ENCODE assay signal across 16 mouse cellular contexts in genomic region chr17:12319786-12320185, GRCm38 (mm10). TPM values are rescaled to one million over a fixed set of nuclear protein-coding genes. Genes with fewer than 3 reads are reported as not detected.
A peak's percentile ranks its signal among the peaks of the same experiment; 100 is the strongest.
DNase-seq lines count a peak whose midpoint lies in the region; ATAC-seq and TF ChIP-seq lines count a peak whose summit lies in the region.
"Had no signal": no experiment of that assay in that cellular context is flagged by ENCODE, and none has a peak within 500 bp of the region (broad histone marks: within the 10 kb centered on the region; RNA-seq: fewer than 3 reads in every experiment).

No protein-coding gene starts in this region.

- no peaks in the 10 kb centered on the region for H3K9me3 ChIP-seq in hindbrain, embryonic 14.5 days (ENCODE audit: control insufficient read depth, low read length)
- no peaks in the 10 kb centered on the region for H3K9me3 ChIP-seq in hindbrain, embryonic 10.5 days
- H3K9me3 ChIP-seq in CH12.LX (replicated peaks; ENCODE audit: low read length): no peaks in the 10 kb centered on the region
- H3K9me3 ChIP-seq in hindbrain, postnatal 0 days (ENCODE audit: low read length): no peaks in the 10 kb centered on the region
- H3K9me3 ChIP-seq: G1E had no signal

- dilution Hi-C loops in CH12.LX (cut with MboI; ENCODE audit: extremely low pct_ligation_motif_present, extremely low pct_unique_long_range_greater_than_20kb, low sequenced_read_pairs): no loop called here

- intact Hi-C loops in heart, adult 2 months (cut with DNase I): loop anchor here (5.0 kb wide), 2 partner anchors 48 to 52 kb away; no protein-coding TSS in a partner anchor

- in situ Hi-C loops in CH12.LX (cut with MboI; ENCODE audit: low pct_ligation_motif_present, low pct_unique_long_range_greater_than_20kb, low sequenced_read_pairs): loop anchor here (5.0 kb wide), 1 partner anchor 43 kb away; no protein-coding TSS in a partner anchor

- no peak for TF ChIP-seq CTCF in heart, adult 2 months (IDR thresholded peaks at IDR 0.05)
- no peak for TF ChIP-seq CTCF in CH12.LX (conservative IDR thresholded peaks at IDR 0.05 in 1 of 2, IDR thresholded peaks at IDR 0.05 in 1 of 2; ENCODE audit: low read depth in 2 of 2, low read length in 2 of 2)
- no peak for TF ChIP-seq CTCF in hindbrain, postnatal 0 days (IDR thresholded peaks at IDR 0.05; ENCODE audit: low read depth)

- no peak overlapping the region for H3K9ac ChIP-seq in heart, adult 2 months (ENCODE audit: low read depth, low read length)
- peak overlapping the region; percentile 97; the same call in 1 of the 2 replicates for H3K9ac ChIP-seq in hindbrain, embryonic 14.5 days
- no peak overlapping the region for H3K9ac ChIP-seq in CH12.LX (ENCODE audit: insufficient read depth, low read depth)
- peak overlapping the region; percentile 17 for H3K9ac ChIP-seq in hindbrain, postnatal 0 days (replicated peaks; ENCODE audit: low read length)

- H3K4me2 ChIP-seq in hindbrain, embryonic 14.5 days (replicated peaks): peak overlapping the region; percentile 57
- H3K4me2 ChIP-seq in CH12.LX (ENCODE audit: insufficient read depth, low read depth, poor library complexity, severe bottlenecking): peak overlapping the region; percentile 52; the same call in 1 of the 2 replicates
- H3K4me2 ChIP-seq in hindbrain, postnatal 0 days (ENCODE audit: low read depth, low read length): peak overlapping the region; percentile 66

- H3K27me3 ChIP-seq in heart, adult 2 months (ENCODE audit: control insufficient read depth, insufficient read depth, low read length): no peaks in the 10 kb centered on the region
- H3K27me3 ChIP-seq in hindbrain, embryonic 14.5 days (ENCODE audit: control insufficient read depth, insufficient read depth, low read length): no peaks in the 10 kb centered on the region
- H3K27me3 ChIP-seq in hindbrain, embryonic 10.5 days (ENCODE audit: insufficient read depth, poor library complexity, severe bottlenecking): no peaks in the 10 kb centered on the region
- no peaks in the 10 kb centered on the region for H3K27me3 ChIP-seq in CH12.LX (replicated peaks)
- no peaks in the 10 kb centered on the region for H3K27me3 ChIP-seq in hindbrain, postnatal 0 days (ENCODE audit: insufficient read depth, low read length)

- DNase-seq in heart, adult 2 months: no peak
- no peak for DNase-seq in heart, adult 18-20 months
- no peak for DNase-seq in hindbrain, embryonic 14.5 days (ENCODE audit: low spot score)
- DNase-seq in hindbrain, embryonic 10.5 days (ENCODE audit: low spot score): no peak
- no peak for DNase-seq in CH12.LX (ENCODE audit: extremely low read depth)
- no peak for DNase-seq in hindbrain, postnatal 0 days (ENCODE audit: low spot score)
- DNase-seq in cerebellum, postnatal 25 days: no peak
- DNase-seq: adrenal gland, postnatal 25 days; cerebellum, postnatal 14 days; gastrocnemius, postnatal 36 days; kidney, postnatal 14 days; left cerebral cortex, postnatal 4 days had no signal

- H3K4me3 ChIP-seq in heart, adult 2 months: peak overlapping the region; percentile 94
- H3K4me3 ChIP-seq in hindbrain, embryonic 14.5 days (replicated peaks; ENCODE audit: low read length): 0 out of 2 replicates have a peak overlapping the region, but pooled peaks have one; percentile 96
- no peak overlapping the region for H3K4me3 ChIP-seq in hindbrain, embryonic 10.5 days
- no peak overlapping the region for H3K4me3 ChIP-seq in CH12.LX (replicated peaks in 1 of 3; ENCODE audit: low read depth in 2 of 3, low read length in 2 of 3, poor library complexity in 1 of 3)
- H3K4me3 ChIP-seq in hindbrain, postnatal 0 days (ENCODE audit: low read length): peak overlapping the region; percentile 15; the same call in 1 of the 2 replicates

- peaks cover 3% of the 10 kb centered on the region for H3K79me2 ChIP-seq in heart, adult 2 months (replicated peaks; ENCODE audit: control insufficient read depth, insufficient read depth, low read length)
- no peaks in the 10 kb centered on the region for H3K79me2 ChIP-seq in CH12.LX (replicated peaks; ENCODE audit: control insufficient read depth, extremely low read depth, insufficient read depth, poor library complexity, severe bottlenecking)

- peaks cover 7% of the 10 kb centered on the region for H3K36me3 ChIP-seq in heart, adult 2 months (ENCODE audit: control insufficient read depth, insufficient read depth, low read length)
- H3K36me3 ChIP-seq in hindbrain, embryonic 14.5 days (replicated peaks; ENCODE audit: control insufficient read depth, insufficient read depth): no peaks in the 10 kb centered on the region
- 0 out of 2 replicates have a peak, but pooled peaks cover 5% of the 10 kb centered on the region for H3K36me3 ChIP-seq in hindbrain, embryonic 10.5 days
- H3K36me3 ChIP-seq in CH12.LX (replicated peaks in 1 of 2; ENCODE audit: control insufficient read depth in 1 of 2, insufficient read depth in 1 of 2, low read length in 1 of 2): peaks cover 0 to 16% of the 10 kb centered on the region in 2 experiments
- no peaks in the 10 kb centered on the region for H3K36me3 ChIP-seq in hindbrain, postnatal 0 days (ENCODE audit: insufficient read depth, low read length)

- ATAC-seq in hindbrain, embryonic 14.5 days (ENCODE audit: low FRiP score): no peak
- no peak for ATAC-seq in hindbrain, postnatal 0 days
- ATAC-seq: intestine, embryonic 16.5 days had no signal

- WGBS in heart, adult 2 months: 51% methylated on average over 7 of the region's 7 CpGs
- 86% methylated on average over 7 of the region's 7 CpGs for WGBS in hindbrain, embryonic 14.5 days
- 88% methylated on average over 7 of the region's 7 CpGs for WGBS in hindbrain, embryonic 10.5 days
- WGBS in hindbrain, postnatal 0 days: 81% methylated on average over 7 of the region's 7 CpGs

- no peak for TF ChIP-seq POLR2A in heart, adult 2 months (IDR thresholded peaks at IDR 0.05; ENCODE audit: insufficient read depth, low read depth, low read length)
- TF ChIP-seq POLR2A in CH12.LX (IDR thresholded peaks at IDR 0.05; ENCODE audit: low read depth, low read length): no peak

- TF ChIP-seq RAD21 in CH12.LX (IDR thresholded peaks at IDR 0.05; ENCODE audit: low read depth, low read length): no peak

- peaks cover 11% of the 10 kb centered on the region for H3K4me1 ChIP-seq in heart, adult 2 months (ENCODE audit: control insufficient read depth, insufficient read depth, low read length)
- H3K4me1 ChIP-seq in hindbrain, embryonic 14.5 days (replicated peaks; ENCODE audit: control insufficient read depth, insufficient read depth, low read length): peaks cover 26% of the 10 kb centered on the region
- H3K4me1 ChIP-seq in hindbrain, embryonic 10.5 days (replicated peaks): peaks cover 29% of the 10 kb centered on the region
- peaks cover 3 to 34% of the 10 kb centered on the region in 2 experiments for H3K4me1 ChIP-seq in CH12.LX (ENCODE audit: control insufficient read depth in 1 of 2, insufficient read depth in 2 of 2)
- H3K4me1 ChIP-seq in hindbrain, postnatal 0 days (ENCODE audit: insufficient read depth, low read length): peaks cover 20% of the 10 kb centered on the region

- H3K27ac ChIP-seq in heart, adult 2 months: peak overlapping the region; percentile 97; the same call in 1 of the 2 replicates
- H3K27ac ChIP-seq in hindbrain, embryonic 14.5 days: 0 out of 2 replicates have a peak overlapping the region, but pooled peaks have one; percentile 53
- H3K27ac ChIP-seq in hindbrain, embryonic 10.5 days: no peak overlapping the region
- H3K27ac ChIP-seq in CH12.LX (ENCODE audit: insufficient read depth, low read depth): no peak overlapping the region
- no peak overlapping the region for H3K27ac ChIP-seq in hindbrain, postnatal 0 days

- TF ChIP-seq EP300 in heart, adult 2 months (IDR thresholded peaks at IDR 0.05; ENCODE audit: insufficient read depth, low read depth, low read length): no peak
- no peak for TF ChIP-seq EP300 in CH12.LX (IDR thresholded peaks at IDR 0.05; ENCODE audit: low read length)

TF ChIP-seq in CH12.LX, 34 proteins besides CTCF, POLR2A, EP300 and RAD21 (continues in another document):
- TF ChIP-seq GABPA (IDR thresholded peaks at IDR 0.05; ENCODE audit: insufficient replicate concordance, low read depth, low read length) (no peak), E2F4 (IDR thresholded peaks at IDR 0.05; ENCODE audit: insufficient replicate concordance, low read depth, low read length) (no peak), SMC3 (IDR thresholded peaks at IDR 0.05; ENCODE audit: low read depth, low read length) (no peak), TCF12 (IDR thresholded peaks at IDR 0.05; ENCODE audit: low read depth, low read length) (no peak), ZKSCAN1 (IDR thresholded peaks at IDR 0.05; ENCODE audit: borderline replicate concordance, low read depth, low read length) (no peak), JUN (IDR thresholded peaks at IDR 0.05; ENCODE audit: insufficient read depth, low read depth, low read length) (no peak), NRF1 (IDR thresholded peaks at IDR 0.05; ENCODE audit: low read depth, low read length) (no peak), NELFE (IDR thresholded peaks at IDR 0.05; ENCODE audit: low read depth, low read length) (no peak), POLR2AphosphoS2 (IDR thresholded peaks at IDR 0.05; ENCODE audit: low read depth, low read length) (no peak), SIN3A (IDR thresholded peaks at IDR 0.05; ENCODE audit: low read length) (no peak), MAX (IDR thresholded peaks at IDR 0.05; ENCODE audit: low read length) (no peak)

RNA-seq across cellular contexts. Expression of gene Map3k4, which starts 1.2 kb away (rescaled TPM):
- total RNA-seq in heart, adult 2 months (2021): 10 to 100 TPM; 43.7 to 51.3 TPM
- 12.2 and 17.2 TPM in 2 replicates for polyA plus RNA-seq in heart, adult 2 months (2012; rRNA removed)
- total RNA-seq in heart, adult 18-20 months (2021): 10 to 100 TPM; 44.7 to 49.8 TPM
- polyA plus RNA-seq in hindbrain, embryonic 14.5 days (2014; fragmentation: Nextera tagmentation; extraction: Ambion mirVana): 35.9 and 43.6 TPM in 2 replicates
- polyA plus RNA-seq in hindbrain, embryonic 10.5 days (2016; fragmentation: Nextera tagmentation; extraction: Ambion mirVana): 46.4 and 47.7 TPM in 2 replicates
- total RNA-seq in CH12.LX (2012; rRNA removed) (21.7 and 22.6 TPM in 2 replicates), CH12.LX (2014; rRNA removed) (12.7 and 14.8 TPM in 2 replicates)
- 16.8 and 20.9 TPM in 2 replicates for polyA plus RNA-seq in CH12.LX (2012; ENCODE audit: insufficient read length, low read depth)
- 36.2 and 39.2 TPM in 2 replicates for total RNA-seq in hindbrain, postnatal 0 days (2014; rRNA removed)
- polyA plus RNA-seq in hindbrain, postnatal 0 days (2015; fragmentation: Nextera tagmentation; extraction: Ambion mirVana): 52.2 and 54.5 TPM in 2 replicates

RNA-seq across cellular contexts. Expression of gene Plg, which starts 58.6 kb away (rescaled TPM):
- not detected for total RNA-seq in heart, adult 2 months (2021)
- 0.04 and 0.38 TPM in 2 replicates for polyA plus RNA-seq in heart, adult 2 months (2012; rRNA removed)
- total RNA-seq in heart, adult 18-20 months (2021): not detected
- 0.20 TPM in 1 of 2 replicates, not detected in the other for polyA plus RNA-seq in hindbrain, embryonic 14.5 days (2014; fragmentation: Nextera tagmentation; extraction: Ambion mirVana)
- not detected in 2 replicates for polyA plus RNA-seq in hindbrain, embryonic 10.5 days (2016; fragmentation: Nextera tagmentation; extraction: Ambion mirVana)
- not detected in 2 replicates for total RNA-seq in CH12.LX (2012; rRNA removed)
- not detected in 2 replicates for total RNA-seq in CH12.LX (2014; rRNA removed)
- polyA plus RNA-seq in CH12.LX (2012; ENCODE audit: insufficient read length, low read depth): not detected in 2 replicates
- total RNA-seq in hindbrain, postnatal 0 days (2014; rRNA removed): 0.07 and 0.21 TPM in 2 replicates
- 0.11 TPM in 1 of 2 replicates, not detected in the other for polyA plus RNA-seq in hindbrain, postnatal 0 days (2015; fragmentation: Nextera tagmentation; extraction: Ambion mirVana)
- total RNA-seq: adrenal gland, postnatal 25 days; G1E; layer of hippocampus, postnatal 10 days had no signal
- polyA plus RNA-seq: embryonic facial prominence, embryonic 14.5 days; G1E had no signal

Comparison
In these comparisons a context has a peak if more than half of its experiments do, and no peak if none do; other contexts are left out.
1. H3K27ac ChIP-seq: peak in heart, adult 2 months (single experiment) and hindbrain, embryonic 14.5 days (single experiment); none in hindbrain, embryonic 10.5 days (single experiment), CH12.LX (single experiment) and hindbrain, postnatal 0 days (single experiment).
2. H3K4me3 ChIP-seq: peak in heart, adult 2 months (single experiment), hindbrain, embryonic 14.5 days (single experiment) and hindbrain, postnatal 0 days (single experiment); none in hindbrain, embryonic 10.5 days (single experiment) and CH12.LX (0 of 3).
3. H3K9ac ChIP-seq: peak in hindbrain, embryonic 14.5 days (single experiment) and hindbrain, postnatal 0 days (single experiment); none in heart, adult 2 months (single experiment) and CH12.LX (single experiment).
4. Peak in every context shown above with its lines, with median percentiles within 50 percentile points of each other: H3K4me2 ChIP-seq.